Mouse (Mus musculus) layer of hippocampus, adult 9-10 months (tissue): ENCODE measurements around the gene Cisd2.
A peak's percentile ranks its signal among the peaks of the same experiment; 100 is the strongest.

ENCODE experiments used
- DNase-seq: peaks from one replicate; pipeline ENCODE4 v3.0.0; 2022; ENCODE audit warnings: low spot score

Gene Cisd2

GRCm38 (mm10) chr3:135411056-135411455 lies 12.7 kb downstream of the Cisd2 start:
- DNase-seq, result no peak

- no peak for DNase-seq
Measured at GRCm38 (mm10) chr3:135409219-135409618, 14.5 kb downstream of the Cisd2 start.

- no peak for DNase-seq
Measured at GRCm38 (mm10) chr3:135407351-135407750, 16.4 kb downstream of the Cisd2 start.

- no peak for DNase-seq
Measured at GRCm38 (mm10) chr3:135404599-135404998, 19.1 kb downstream of the Cisd2 start.

GRCm38 (mm10) chr3:135403856-135404255 lies 19.9 kb downstream of the Cisd2 start:
- no peak for DNase-seq

GRCm38 (mm10) chr3:135403211-135403610 lies 20.5 kb downstream of the Cisd2 start:
- DNase-seq, result no peak

GRCm38 (mm10) chr3:135402201-135402658 lies 21.5 kb downstream of the Cisd2 start:
- DNase-seq, result peak; percentile 79

- no peak for DNase-seq
Measured at GRCm38 (mm10) chr3:135397112-135397511, 26.6 kb downstream of the Cisd2 start.

GRCm38 (mm10) chr3:135396081-135396480 lies 27.6 kb downstream of the Cisd2 start:
- no peak for DNase-seq

GRCm38 (mm10) chr3:135395085-135395484 lies 28.6 kb downstream of the Cisd2 start:
- DNase-seq, result no peak

- DNase-seq, result no peak
Measured at GRCm38 (mm10) chr3:135393186-135393585, 30.5 kb downstream of the Cisd2 start.

GRCm38 (mm10) chr3:135379868-135380267 lies 43.9 kb downstream of the Cisd2 start:
- DNase-seq, result no peak

- no peak for DNase-seq
Measured at GRCm38 (mm10) chr3:135377445-135377844, 46.3 kb downstream of the Cisd2 start.

- DNase-seq, result no peak
Measured at GRCm38 (mm10) chr3:135375836-135376235, 47.9 kb downstream of the Cisd2 start.

GRCm38 (mm10) chr3:135357394-135357793 lies 66.3 kb downstream of the Cisd2 start:
- no peak for DNase-seq
